Mouse (Mus musculus) ES-E14 (cell line): ENCODE data around the gene Myo15b.

Experiments
- CHD2 ChIP-seq: IDR thresholded peaks from 2 replicates; pipeline ENCODE4 v1.6.1; 2014; ENCODE audit warnings: mild to moderate bottlenecking, low read depth, low read length, inconsistent platforms
- ZC3H11A ChIP-seq: IDR thresholded peaks from 2 replicates; pipeline ENCODE4 v1.6.1; 2012; ENCODE audit warnings: low read depth, mild to moderate bottlenecking, inconsistent platforms, low read length, borderline replicate concordance
- ZNF384 ChIP-seq: IDR thresholded peaks from 2 replicates; pipeline ENCODE4 v1.6.1; 2012; ENCODE audit warnings: low read depth, low read length, inconsistent platforms

GRCm38 (mm10) chr11:115844240-115844639 is 14.0 kb upstream of the Myo15b start:
- TF ChIP-seq ZNF384 (no peak), CHD2 (no peak), ZC3H11A (no peak)
